Mouse (Mus musculus): Measurements from ENCODE around the gene Stoml1. TPM values are rescaled to one million over a fixed set of nuclear protein-coding genes. Genes with fewer than 3 reads are reported as not detected.

The Stoml1 gene
- 19.4 and 22.2 TPM in 2 replicates for polyA plus RNA-seq (2014; fragmentation: Nextera tagmentation; extraction: Ambion mirVana)

GRCm38 (mm10) chr9:58253033-58253804, at the start of gene Stoml1:
Stoml1 (plus strand) TSS chr9:58253164.
- peak within 1 kb of the TSS; percentile 84 for H3K4me2 ChIP-seq
- no peaks in the 10 kb centered on the region; the same call in 1 of the 2 replicates for H3K36me3 ChIP-seq (ENCODE audit: control insufficient read depth, insufficient read depth, low read length)
- H3K4me1 ChIP-seq (ENCODE audit: control insufficient read depth, insufficient read depth, low read length) = peaks cover 18% of the 10 kb centered on the region
- peak within 1 kb of the TSS; percentile 85 for H3K9ac ChIP-seq (ENCODE audit: low read depth, low read length)
- H3K27ac ChIP-seq (ENCODE audit: low read depth, low read length) = peak within 1 kb of the TSS; percentile 70
- peak; percentile 92 for ATAC-seq (replicated peaks; ENCODE audit: insufficient number of reproducible peaks, low FRiP score, low TSS enrichment)
- no peaks in the 10 kb centered on the region for H3K27me3 ChIP-seq (ENCODE audit: control insufficient read depth, insufficient read depth, low read length)
- no peaks in the 10 kb centered on the region for H3K9me3 ChIP-seq (replicated peaks; ENCODE audit: control insufficient read depth, low read length)
- 1% methylated on average over 31 of the region's 31 CpGs for WGBS (ENCODE audit: insufficient replicate concordance)
- H3K4me3 ChIP-seq (ENCODE audit: low read depth, low read length) = peak within 1 kb of the TSS; percentile 87

GRCm38 (mm10) chr9:58203516-58204447, 49.2 kb upstream of the Stoml1 start, which contains the start of the genes Islr and Islr2:
Islr (minus strand) TSS chr9:58204306.
Islr2 (minus strand) TSS chr9:58204319.
- Histone ChIP-seq H3K4me3 (ENCODE audit: low read depth, low read length) (peak within 1 kb of the TSS; percentile 45), H3K4me2 (peak within 1 kb of the TSS; percentile 73), H3K27ac (ENCODE audit: low read depth, low read length) (no peak within 1 kb of the TSS), H3K9ac (ENCODE audit: low read depth, low read length) (peak within 1 kb of the TSS; percentile 46; the same call in 1 of the 2 replicates), H3K36me3 (ENCODE audit: control insufficient read depth, insufficient read depth, low read length) (no peaks in the 10 kb centered on the region), H3K9me3 (replicated peaks; ENCODE audit: control insufficient read depth, low read length) (no peaks in the 10 kb centered on the region), H3K27me3 (ENCODE audit: control insufficient read depth, insufficient read depth, low read length) (peaks cover 56% of the 10 kb centered on the region), H3K4me1 (ENCODE audit: control insufficient read depth, insufficient read depth, low read length) (peaks cover 13% of the 10 kb centered on the region; the same call in 1 of the 2 replicates)
- 2% methylated on average over 42 of the region's 42 CpGs for WGBS (ENCODE audit: insufficient replicate concordance)
- peak; percentile 56 for ATAC-seq (replicated peaks; ENCODE audit: insufficient number of reproducible peaks, low FRiP score, low TSS enrichment)

- Histone ChIP-seq H3K4me2 (peak overlapping the region; percentile 73), H3K27ac (ENCODE audit: low read depth, low read length) (no peak overlapping the region), H3K27me3 (ENCODE audit: control insufficient read depth, insufficient read depth, low read length) (peaks cover 48% of the 10 kb centered on the region), H3K4me1 (ENCODE audit: control insufficient read depth, insufficient read depth, low read length) (peaks cover 7% of the 10 kb centered on the region; the same call in 1 of the 2 replicates), H3K36me3 (ENCODE audit: control insufficient read depth, insufficient read depth, low read length) (no peaks in the 10 kb centered on the region), H3K4me3 (ENCODE audit: low read depth, low read length) (peak overlapping the region; percentile 45), H3K9ac (ENCODE audit: low read depth, low read length) (peak overlapping the region; percentile 46; the same call in 1 of the 2 replicates), H3K9me3 (replicated peaks; ENCODE audit: control insufficient read depth, low read length) (no peaks in the 10 kb centered on the region)
- 0 out of 2 replicates have a peak, but pooled peaks have one; percentile 52 for ATAC-seq (replicated peaks; ENCODE audit: insufficient number of reproducible peaks, low FRiP score, low TSS enrichment)
- 3% methylated on average over 18 of the region's 18 CpGs for WGBS (ENCODE audit: insufficient replicate concordance)
Observed at GRCm38 (mm10) chr9:58204448-58205000, 48.4 kb upstream of the Stoml1 start.

- Histone ChIP-seq H3K27me3 (ENCODE audit: control insufficient read depth, insufficient read depth, low read length) (peaks cover 34% of the 10 kb centered on the region), H3K4me1 (ENCODE audit: control insufficient read depth, insufficient read depth, low read length) (peaks cover 15% of the 10 kb centered on the region), H3K4me3 (ENCODE audit: low read depth, low read length) (no peak overlapping the region), H3K9ac (ENCODE audit: low read depth, low read length) (no peak overlapping the region), H3K27ac (ENCODE audit: low read depth, low read length) (no peak overlapping the region), H3K4me2 (no peak overlapping the region), H3K9me3 (replicated peaks; ENCODE audit: control insufficient read depth, low read length) (no peaks in the 10 kb centered on the region), H3K36me3 (ENCODE audit: control insufficient read depth, insufficient read depth, low read length) (no peaks in the 10 kb centered on the region)
- ATAC-seq (replicated peaks; ENCODE audit: insufficient number of reproducible peaks, low FRiP score, low TSS enrichment) = no peak
- WGBS (ENCODE audit: insufficient replicate concordance) = 84% methylated on average over 7 of the region's 7 CpGs
Observed at GRCm38 (mm10) chr9:58206013-58206412, 47.0 kb upstream of the Stoml1 start.

- Histone ChIP-seq H3K36me3 (ENCODE audit: control insufficient read depth, insufficient read depth, low read length) (no peaks in the 10 kb centered on the region), H3K4me3 (ENCODE audit: low read depth, low read length) (no peak overlapping the region), H3K9me3 (replicated peaks; ENCODE audit: control insufficient read depth, low read length) (no peaks in the 10 kb centered on the region), H3K9ac (ENCODE audit: low read depth, low read length) (no peak overlapping the region), H3K27ac (ENCODE audit: low read depth, low read length) (no peak overlapping the region), H3K4me1 (ENCODE audit: control insufficient read depth, insufficient read depth, low read length) (peaks cover 28% of the 10 kb centered on the region), H3K4me2 (no peak overlapping the region), H3K27me3 (ENCODE audit: control insufficient read depth, insufficient read depth, low read length) (0 out of 2 replicates have a peak, but pooled peaks cover 3% of the 10 kb centered on the region)
- no peak for ATAC-seq (replicated peaks; ENCODE audit: insufficient number of reproducible peaks, low FRiP score, low TSS enrichment)
- WGBS (ENCODE audit: insufficient replicate concordance) = 77% methylated on average over 8 of the region's 8 CpGs
Observed at GRCm38 (mm10) chr9:58209462-58210303, 43.3 kb upstream of the Stoml1 start.

GRCm38 (mm10) chr9:58210304-58210627, 42.7 kb upstream of the Stoml1 start:
- Histone ChIP-seq H3K9me3 (replicated peaks; ENCODE audit: control insufficient read depth, low read length) (no peaks in the 10 kb centered on the region), H3K4me3 (ENCODE audit: low read depth, low read length) (no peak overlapping the region), H3K4me1 (ENCODE audit: control insufficient read depth, insufficient read depth, low read length) (peaks cover 28% of the 10 kb centered on the region), H3K9ac (ENCODE audit: low read depth, low read length) (0 out of 2 replicates have a peak overlapping the region, but pooled peaks have one; percentile 3), H3K36me3 (ENCODE audit: control insufficient read depth, insufficient read depth, low read length) (no peaks in the 10 kb centered on the region), H3K27me3 (ENCODE audit: control insufficient read depth, insufficient read depth, low read length) (0 out of 2 replicates have a peak, but pooled peaks cover 3% of the 10 kb centered on the region), H3K27ac (ENCODE audit: low read depth, low read length) (0 out of 2 replicates have a peak overlapping the region, but pooled peaks have one; percentile 22), H3K4me2 (no peak overlapping the region; the same call in 1 of the 2 replicates)
- ATAC-seq (replicated peaks; ENCODE audit: insufficient number of reproducible peaks, low FRiP score, low TSS enrichment) = no peak
- WGBS (ENCODE audit: insufficient replicate concordance) = 48% methylated on average over 2 of the region's 2 CpGs

- H3K9me3 ChIP-seq (replicated peaks; ENCODE audit: control insufficient read depth, low read length) = no peaks in the 10 kb centered on the region
- ATAC-seq (replicated peaks; ENCODE audit: insufficient number of reproducible peaks, low FRiP score, low TSS enrichment) = no peak
- no peaks in the 10 kb centered on the region for H3K36me3 ChIP-seq (ENCODE audit: control insufficient read depth, insufficient read depth, low read length)
- H3K4me2 ChIP-seq = no peak overlapping the region
- peaks cover 28% of the 10 kb centered on the region for H3K4me1 ChIP-seq (ENCODE audit: control insufficient read depth, insufficient read depth, low read length)
- WGBS (ENCODE audit: insufficient replicate concordance) = 62% methylated on average over 5 of the region's 5 CpGs
- H3K4me3 ChIP-seq (ENCODE audit: low read depth, low read length) = no peak overlapping the region
- no peak overlapping the region for H3K27ac ChIP-seq (ENCODE audit: low read depth, low read length)
- no peak overlapping the region for H3K9ac ChIP-seq (ENCODE audit: low read depth, low read length)
- no peaks in the 10 kb centered on the region for H3K27me3 ChIP-seq (ENCODE audit: control insufficient read depth, insufficient read depth, low read length)
Observed at GRCm38 (mm10) chr9:58213377-58213776, 39.6 kb upstream of the Stoml1 start.
